Mouse (Mus musculus) C2C12 (cell line): ENCODE measurements at regions not wholly inside any gene's neighbourhood (a gene's known extent, or its start where the extent isn't known, plus 50 kb on each side); places are given as distances from the start of the nearest gene placed in this dataset.

Experiments used
- H3K27me3 ChIP-seq: one replicate; pipeline ENCODE4 v1.6.1; 2011; ENCODE audit not compliant: control insufficient read depth, insufficient read depth, insufficient read length
- H3K36me3 ChIP-seq: one replicate; pipeline ENCODE4 v1.6.1; 2011; ENCODE audit not compliant: control insufficient read depth, insufficient read depth
- H3K4me3 ChIP-seq: one replicate; pipeline ENCODE4 v1.5.1; 2011; ENCODE audit warnings: mild to moderate bottlenecking, control low read depth; ENCODE audit not compliant: poor library complexity, insufficient read depth, severe bottlenecking
- H3K79me2 ChIP-seq: one replicate; pipeline ENCODE4 v1.6.1; 2011; ENCODE audit not compliant: control insufficient read depth, insufficient read depth
- H3K79me3 ChIP-seq: one replicate; pipeline ENCODE4 v1.6.1; 2011; ENCODE audit warnings: low read depth, control low read depth
- H3ac ChIP-seq: one replicate; pipeline ENCODE3; 2011; ENCODE audit warnings: low read depth; ENCODE audit not compliant: control insufficient read depth, insufficient read length
- CEBPB ChIP-seq: IDR thresholded peaks from one replicate; pipeline ENCODE4 v1.6.1; 2011; ENCODE audit warnings: low read depth, mild to moderate bottlenecking, control low read depth, moderate library complexity
- CTCF ChIP-seq: IDR thresholded peaks from one replicate; pipeline ENCODE4 v1.5.1; 2011; ENCODE audit not compliant: control insufficient read depth, insufficient read depth, insufficient read length
- FOSL1 ChIP-seq: IDR thresholded peaks from one replicate; pipeline ENCODE4 v1.8.0; 2011; ENCODE audit warnings: mild to moderate bottlenecking, low read length; ENCODE audit not compliant: poor library complexity, insufficient read depth, severe bottlenecking
- MAX ChIP-seq: IDR thresholded peaks from one replicate; pipeline ENCODE4 v1.6.1; 2011; ENCODE audit warnings: mild to moderate bottlenecking, control low read depth
- MYOD1 ChIP-seq: IDR thresholded peaks from one replicate; pipeline ENCODE4 v1.6.1; 2011; ENCODE audit warnings: low read depth; ENCODE audit not compliant: control insufficient read depth, insufficient read length
- MYOG ChIP-seq: IDR thresholded peaks from one replicate; pipeline ENCODE4 v1.6.1; 2011; ENCODE audit not compliant: control insufficient read depth, insufficient read length; ENCODE audit errors: extremely low read depth
- USF1 ChIP-seq: IDR thresholded peaks from one replicate; pipeline ENCODE4 v1.6.1; 2011; ENCODE audit warnings: low read depth, mild to moderate bottlenecking, control low read depth, moderate library complexity

GRCm38 (mm10) chr9:85201202-85201601 lies 111.4 kb upstream of the Gm11114 start:
- Histone ChIP-seq H3K36me3 (no peaks in the 10 kb centered on the region), H3ac (no peak overlapping the region), H3K79me2 (no peaks in the 10 kb centered on the region), H3K27me3 (no peaks in the 10 kb centered on the region), H3K79me3 (no peaks in the 10 kb centered on the region), H3K4me3 (no peak overlapping the region)
- TF ChIP-seq FOSL1 (no peak), CTCF (no peak), CEBPB (no peak), USF1 (no peak)

DNA sequence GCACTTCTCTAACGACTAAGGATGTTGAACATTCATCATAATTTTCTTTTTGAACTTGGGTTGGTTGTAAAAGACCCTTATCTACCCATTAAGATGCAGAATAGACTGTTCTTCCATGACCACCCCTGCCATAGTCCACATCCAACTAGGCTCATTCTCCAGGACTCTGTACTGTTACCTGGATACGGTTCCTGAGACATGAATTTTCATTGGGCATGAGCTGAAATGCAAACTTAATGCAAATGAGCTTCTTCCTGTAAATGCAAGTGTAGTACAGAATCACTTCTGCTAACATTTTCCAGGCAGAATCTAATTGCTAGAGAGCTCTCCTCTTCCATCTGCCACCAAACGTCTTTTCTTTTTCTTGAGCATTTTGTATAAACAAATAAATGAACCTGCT lies 87.7 kb upstream of the Gm11114 start:
- Histone ChIP-seq H3K79me2 (no peaks in the 10 kb centered on the region), H3K4me3 (no peak overlapping the region), H3K36me3 (no peaks in the 10 kb centered on the region), H3ac (no peak overlapping the region), H3K79me3 (no peaks in the 10 kb centered on the region), H3K27me3 (no peaks in the 10 kb centered on the region)
- no peak for TF ChIP-seq CEBPB
- TF ChIP-seq FOSL1, result no peak
- no peak for TF ChIP-seq USF1
- no peak for TF ChIP-seq MAX
- TF ChIP-seq CTCF, result no peak
- no peak for TF ChIP-seq MYOG
- TF ChIP-seq MYOD1, result no peak
